Mouse (Mus musculus) kidney, postnatal 25 days (tissue): ENCODE results near the gene Olfr672.
"Not testable (repeated sequence)": the region's sequence is repeated elsewhere in the genome, so short reads cannot be mapped to it uniquely, and the experiment has no call there.

Source experiments
- DNase-seq, 2 experiments: peaks; one replicate each; pipeline ENCODE4 v3.0.0; 2021; ENCODE audit warnings: mixed read lengths in 2 of 2

Gene Olfr672

GRCm38 (mm10) chr7:105001929-105002328, at the start of gene Olfr672:
Gene Olfr672 (minus strand): TSS chr7:105002029.
- no peak for DNase-seq

- DNase-seq: not testable (repeated sequence)
Observed at GRCm38 (mm10) chr7:105033836-105034235, 32.0 kb upstream of the Olfr672 start.

GRCm38 (mm10) chr7:105032398-105032797, 30.6 kb upstream of the Olfr672 start, which contains the start of gene Olfr676:
Gene Olfr676 (plus strand): TSS chr7:105032698.
- DNase-seq: no peak

GRCm38 (mm10) chr7:105028360-105028759, 26.5 kb upstream of the Olfr672 start, which contains the start of gene Olfr675:
Gene Olfr675 (minus strand): TSS chr7:105028460.
- no peak for DNase-seq

GRCm38 (mm10) chr7:105022530-105022929, 20.7 kb upstream of the Olfr672 start:
- DNase-seq: no peak

GRCm38 (mm10) chr7:104979026-104979425, 22.8 kb downstream of the Olfr672 start, which contains the start of gene Olfr671:
Gene Olfr671 (minus strand): TSS chr7:104979126.
- no peak for DNase-seq

- not testable (repeated sequence) for DNase-seq
Observed at GRCm38 (mm10) chr7:104972507-104972906, 29.3 kb downstream of the Olfr672 start.

- no peak for DNase-seq
Observed at GRCm38 (mm10) chr7:104962520-104962919, 39.3 kb downstream of the Olfr672 start, which contains the start of gene Olfr670. Gene Olfr670 (minus strand): TSS chr7:104962620.

- DNase-seq: not testable (repeated sequence)
Observed at GRCm38 (mm10) chr7:104950234-104950633, 51.6 kb downstream of the Olfr672 start.
